Mouse (Mus musculus): ENCODE data around the gene Atf6.

GRCm38 (mm10) chr1:170766997-170767396, 100.6 kb downstream of the Atf6 start:
- TF ChIP-seq CTCF (IDR thresholded peaks at IDR 0.05; ENCODE audit: low read depth) (no peak), EP300 (IDR thresholded peaks at IDR 0.05; ENCODE audit: low read depth) (no peak)
